Mouse (Mus musculus): Measurements from ENCODE around the gene Ttc29. TPM values are rescaled to one million over a fixed set of nuclear protein-coding genes. Genes with fewer than 3 reads are reported as not detected.
A peak's percentile ranks its signal among the peaks of the same experiment; 100 is the strongest.

Gene Ttc29
- polyA plus RNA-seq, 1 experiment from 2014 or later, result not detected

GRCm38 (mm10) chr8:78340689-78341529 lies 127.8 kb downstream of the Ttc29 start:
- Histone ChIP-seq H3K27ac (no peak overlapping the region), H3K9ac (no peak overlapping the region), H3K4me1 (no peaks in the 10 kb centered on the region), H3K4me3 (no peak overlapping the region), H3K9me3 (no peaks in the 10 kb centered on the region), H3K36me3 (no peaks in the 10 kb centered on the region), H3K4me2 (replicated peaks) (no peak overlapping the region), H3K27me3 (no peaks in the 10 kb centered on the region)
- 59% methylated on average over 11 of the region's 11 CpGs for WGBS
- ATAC-seq (ENCODE audit: insufficient number of reproducible peaks, insufficient read depth, low FRiP score, low TSS enrichment), result no peak

- Histone ChIP-seq H3K4me3 (no peak overlapping the region), H3K9ac (no peak overlapping the region), H3K27ac (no peak overlapping the region), H3K4me2 (replicated peaks) (no peak overlapping the region), H3K27me3 (no peaks in the 10 kb centered on the region), H3K36me3 (no peaks in the 10 kb centered on the region), H3K9me3 (no peaks in the 10 kb centered on the region), H3K4me1 (no peaks in the 10 kb centered on the region)
- no peak for ATAC-seq (ENCODE audit: insufficient number of reproducible peaks, insufficient read depth, low FRiP score, low TSS enrichment)
- 67% methylated on average over 4 of the region's 4 CpGs for WGBS
These were observed 129.1 kb downstream of the Ttc29 start for GRCm38 (mm10) chr8:78342151-78342550.

- H3K9me3 ChIP-seq, result no peaks in the 10 kb centered on the region
- H3K4me2 ChIP-seq (replicated peaks), result no peak overlapping the region
- no peaks in the 10 kb centered on the region for H3K27me3 ChIP-seq
- H3K9ac ChIP-seq, result no peak overlapping the region
- WGBS, result 37% methylated on average over 2 of the region's 2 CpGs
- H3K36me3 ChIP-seq, result no peaks in the 10 kb centered on the region
- H3K4me3 ChIP-seq, result no peak overlapping the region
- no peak for ATAC-seq (ENCODE audit: insufficient number of reproducible peaks, insufficient read depth, low FRiP score, low TSS enrichment)
- H3K4me1 ChIP-seq, result no peaks in the 10 kb centered on the region
- no peak overlapping the region for H3K27ac ChIP-seq
These were observed 130.9 kb downstream of the Ttc29 start for GRCm38 (mm10) chr8:78344006-78344405.

DNA sequence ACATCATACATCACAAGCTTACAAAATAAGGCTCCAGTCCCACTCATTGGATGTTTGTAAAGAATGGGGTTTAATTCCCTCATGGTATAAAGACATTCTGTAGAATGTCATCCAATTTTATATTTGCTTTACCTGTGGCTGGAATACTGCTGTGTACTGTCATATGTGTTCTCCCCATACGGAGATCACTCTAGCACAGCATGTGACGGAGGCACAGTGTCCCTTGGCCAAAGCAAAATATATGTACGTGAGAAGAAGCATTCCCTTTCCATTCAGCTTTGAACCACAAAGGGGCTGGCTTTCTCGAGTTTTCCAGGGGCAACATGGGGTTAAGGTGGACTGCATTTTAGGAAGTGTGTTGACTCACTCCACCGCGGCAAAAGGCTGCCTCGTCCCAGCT lies 132.6 kb downstream of the Ttc29 start:
- no peak overlapping the region for H3K27ac ChIP-seq
- H3K4me2 ChIP-seq (replicated peaks), result no peak overlapping the region
- H3K9me3 ChIP-seq, result no peaks in the 10 kb centered on the region
- no peak overlapping the region for H3K9ac ChIP-seq
- no peak overlapping the region for H3K4me3 ChIP-seq
- 37% methylated on average over 7 of the region's 7 CpGs for WGBS
- no peaks in the 10 kb centered on the region for H3K27me3 ChIP-seq
- no peaks in the 10 kb centered on the region for H3K36me3 ChIP-seq
- ATAC-seq (ENCODE audit: insufficient number of reproducible peaks, insufficient read depth, low FRiP score, low TSS enrichment), result no peak
- H3K4me1 ChIP-seq, result no peaks in the 10 kb centered on the region

DNA sequence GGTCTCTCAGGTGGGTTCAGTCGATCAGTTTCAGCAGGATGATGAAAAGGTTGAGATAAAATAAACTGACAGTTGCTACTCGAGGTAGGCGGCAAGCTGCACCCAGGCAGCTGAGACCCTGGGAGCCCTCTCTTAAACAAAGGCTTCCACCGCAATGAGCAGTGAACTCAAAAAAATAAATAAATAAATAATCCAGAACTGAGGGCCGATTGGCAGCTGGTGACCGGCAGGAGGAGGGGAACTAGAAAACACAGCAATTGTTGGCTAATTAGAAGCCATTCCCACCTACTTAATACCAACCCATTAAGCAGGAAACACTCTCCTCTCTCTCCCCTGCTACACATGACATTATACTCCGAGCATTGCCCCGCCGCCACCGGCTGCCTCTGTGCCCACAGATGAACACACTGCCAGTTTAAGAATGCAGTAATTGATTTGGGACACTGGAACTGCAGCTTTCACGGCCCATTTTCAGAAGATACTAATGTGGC lies 133.1 kb downstream of the Ttc29 start:
- no peak overlapping the region for H3K9ac ChIP-seq
- H3K9me3 ChIP-seq, result no peaks in the 10 kb centered on the region
- 21% methylated on average over 11 of the region's 11 CpGs for WGBS
- H3K4me2 ChIP-seq (replicated peaks), result no peak overlapping the region
- no peak overlapping the region for H3K27ac ChIP-seq
- H3K4me1 ChIP-seq, result no peaks in the 10 kb centered on the region
- no peaks in the 10 kb centered on the region for H3K36me3 ChIP-seq
- H3K4me3 ChIP-seq, result no peak overlapping the region
- H3K27me3 ChIP-seq, result no peaks in the 10 kb centered on the region
- ATAC-seq (ENCODE audit: insufficient number of reproducible peaks, insufficient read depth, low FRiP score, low TSS enrichment), result no peak

GRCm38 (mm10) chr8:78353902-78354301 lies 140.8 kb downstream of the Ttc29 start:
- Histone ChIP-seq H3K4me1 (no peaks in the 10 kb centered on the region), H3K4me3 (no peak overlapping the region), H3K4me2 (replicated peaks) (no peak overlapping the region), H3K36me3 (no peaks in the 10 kb centered on the region), H3K27ac (no peak overlapping the region), H3K27me3 (no peaks in the 10 kb centered on the region), H3K9ac (no peak overlapping the region), H3K9me3 (no peaks in the 10 kb centered on the region)
- 66% methylated on average over 5 of the region's 5 CpGs for WGBS
- ATAC-seq (ENCODE audit: insufficient number of reproducible peaks, insufficient read depth, low FRiP score, low TSS enrichment), result no peak

- Histone ChIP-seq H3K4me3 (no peak overlapping the region), H3K9me3 (no peaks in the 10 kb centered on the region), H3K9ac (no peak overlapping the region), H3K36me3 (no peaks in the 10 kb centered on the region), H3K27me3 (no peaks in the 10 kb centered on the region), H3K4me1 (no peaks in the 10 kb centered on the region), H3K4me2 (replicated peaks) (no peak overlapping the region), H3K27ac (no peak overlapping the region)
- ATAC-seq (ENCODE audit: insufficient number of reproducible peaks, insufficient read depth, low FRiP score, low TSS enrichment), result no peak
- WGBS, result 89% methylated on average over 5 of the region's 5 CpGs
These were observed 141.7 kb downstream of the Ttc29 start for GRCm38 (mm10) chr8:78354801-78355200.

DNA sequence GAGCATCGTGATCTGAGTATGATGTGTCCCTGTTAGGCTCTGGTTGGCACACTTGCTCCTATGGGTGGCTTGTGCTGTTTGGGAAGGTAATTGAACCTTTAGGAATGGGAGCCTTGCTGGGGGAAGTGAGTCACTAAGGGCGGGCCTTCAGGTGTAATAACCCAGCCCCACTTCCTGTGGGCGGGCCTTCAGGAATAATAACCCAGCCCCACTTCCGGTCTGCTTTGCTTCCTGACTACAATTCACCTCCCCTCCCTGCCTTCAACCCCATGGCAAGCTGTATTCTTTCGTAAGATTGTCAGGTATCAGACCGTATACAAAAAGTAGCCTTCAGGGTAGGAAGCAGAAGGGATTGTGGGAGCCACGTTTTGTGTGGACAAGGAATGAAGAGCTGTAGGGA lies 177.7 kb downstream of the Ttc29 start:
- Histone ChIP-seq H3K9ac (no peak overlapping the region), H3K9me3 (no peaks in the 10 kb centered on the region), H3K4me1 (no peaks in the 10 kb centered on the region), H3K4me2 (replicated peaks) (no peak overlapping the region), H3K36me3 (no peaks in the 10 kb centered on the region), H3K4me3 (no peak overlapping the region), H3K27me3 (no peaks in the 10 kb centered on the region), H3K27ac (no peak overlapping the region)
- 92% methylated on average over 7 of the region's 7 CpGs for WGBS
- ATAC-seq (ENCODE audit: insufficient number of reproducible peaks, insufficient read depth, low FRiP score, low TSS enrichment), result no peak

DNA sequence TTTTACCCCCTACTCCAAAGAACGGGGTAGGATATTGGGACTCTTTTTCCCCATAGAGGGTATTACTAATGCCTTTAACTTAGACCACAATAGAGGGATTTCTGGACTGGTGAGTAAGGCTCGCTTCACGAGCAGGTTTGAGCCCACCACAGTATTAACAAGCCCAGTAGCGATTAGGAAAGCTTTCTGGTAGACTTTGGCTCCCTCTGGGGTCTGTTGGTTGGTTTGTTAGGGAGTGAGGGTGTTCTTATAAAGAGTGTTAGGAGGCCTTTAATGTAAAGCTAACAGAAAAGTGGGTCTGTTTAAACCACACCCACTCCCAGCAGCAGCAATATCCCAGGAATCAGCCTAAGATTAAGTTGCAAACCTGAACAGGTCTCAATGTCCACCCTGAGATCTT lies 206.2 kb downstream of the Ttc29 start:
- H3K4me3 ChIP-seq, result no peak overlapping the region; the same call in 1 of the 2 replicates

GRCm38 (mm10) chr8:78420101-78420503 lies 207.0 kb downstream of the Ttc29 start:
- Histone ChIP-seq H3K9ac (peak overlapping the region; percentile 37), H3K27ac (no peak overlapping the region), H3K36me3 (no peaks in the 10 kb centered on the region), H3K4me3 (peak overlapping the region; percentile 35), H3K4me1 (peaks cover 10% of the 10 kb centered on the region; the same call in 1 of the 2 replicates), H3K4me2 (replicated peaks) (peak overlapping the region; percentile 71), H3K9me3 (no peaks in the 10 kb centered on the region), H3K27me3 (peaks cover 60% of the 10 kb centered on the region)
- peak; percentile 52; the same call in 1 of the 2 replicates for ATAC-seq (ENCODE audit: insufficient number of reproducible peaks, insufficient read depth, low FRiP score, low TSS enrichment)
- WGBS, result under 1% methylated on average over 19 of the region's 19 CpGs

More for the DNA sequence above, 206.2 kb downstream of the Ttc29 start:
- 25% methylated on average over 4 of the region's 4 CpGs for WGBS
- peaks cover 52% of the 10 kb centered on the region for H3K27me3 ChIP-seq
- H3K4me1 ChIP-seq, result peaks cover 10% of the 10 kb centered on the region; the same call in 1 of the 2 replicates
- H3K9ac ChIP-seq, result no peak overlapping the region
- ATAC-seq (ENCODE audit: insufficient number of reproducible peaks, insufficient read depth, low FRiP score, low TSS enrichment), result no peak
- no peaks in the 10 kb centered on the region for H3K9me3 ChIP-seq
- H3K36me3 ChIP-seq, result no peaks in the 10 kb centered on the region
- H3K4me2 ChIP-seq (replicated peaks), result peak overlapping the region; percentile 71; the same call in 1 of the 2 replicates
- no peak overlapping the region for H3K27ac ChIP-seq

DNA sequence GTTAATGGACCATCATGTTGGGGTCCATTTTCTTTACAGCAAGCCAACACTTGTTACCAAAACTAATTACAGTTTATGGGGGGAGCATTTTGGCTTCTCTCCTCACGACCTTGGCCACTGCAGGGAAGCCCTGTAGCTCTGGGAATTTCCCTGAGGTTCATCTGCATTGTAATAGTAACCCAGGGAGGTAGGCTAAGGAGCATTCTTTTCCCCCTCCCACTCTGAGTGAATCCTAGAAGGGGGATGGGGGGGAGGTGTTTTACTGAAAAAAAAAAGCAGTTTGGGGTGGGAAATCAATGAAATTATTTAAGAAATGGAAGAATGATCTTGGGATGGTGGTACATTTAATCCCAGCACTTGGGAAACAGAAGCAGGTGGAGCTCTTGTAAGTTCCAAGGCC lies 210.8 kb downstream of the Ttc29 start:
- H3K27me3 ChIP-seq, result peaks cover 87% of the 10 kb centered on the region
- H3K9me3 ChIP-seq, result no peaks in the 10 kb centered on the region
- H3K36me3 ChIP-seq, result no peaks in the 10 kb centered on the region

GRCm38 (mm10) chr8:78426455-78426854 lies 213.4 kb downstream of the Ttc29 start:
- H3K9me3 ChIP-seq, result no peaks in the 10 kb centered on the region
- H3K4me3 ChIP-seq, result no peak overlapping the region
- no peak overlapping the region for H3K27ac ChIP-seq
- 0 out of 2 replicates have a peak, but pooled peaks cover 3% of the 10 kb centered on the region for H3K4me1 ChIP-seq
- H3K4me2 ChIP-seq (replicated peaks), result no peak overlapping the region
- H3K36me3 ChIP-seq, result no peaks in the 10 kb centered on the region
- no peak for ATAC-seq (ENCODE audit: insufficient number of reproducible peaks, insufficient read depth, low FRiP score, low TSS enrichment)
- H3K27me3 ChIP-seq, result peaks cover 82% of the 10 kb centered on the region
- WGBS, result under 1% methylated on average over 10 of the region's 10 CpGs
- no peak overlapping the region for H3K9ac ChIP-seq

More for the DNA sequence above, 210.8 kb downstream of the Ttc29 start:
- Histone ChIP-seq H3K4me3 (no peak overlapping the region), H3K27ac (no peak overlapping the region), H3K4me2 (replicated peaks) (no peak overlapping the region), H3K9ac (no peak overlapping the region), H3K4me1 (peaks cover 13% of the 10 kb centered on the region; the same call in 1 of the 2 replicates)
- ATAC-seq (ENCODE audit: insufficient number of reproducible peaks, insufficient read depth, low FRiP score, low TSS enrichment), result no peak
- WGBS, result 0% methylated on average over 1 of the region's 1 CpGs

All from embryonic facial prominence, embryonic 12.5 days (tissue).